Mouse (Mus musculus): ENCODE data around the gene C1galt1. TPM values are rescaled to one million over a fixed set of nuclear protein-coding genes. Genes with fewer than 3 reads are reported as not detected.

Gene C1galt1
- polyA plus RNA-seq (2014; fragmentation: Illumina TruSeq; extraction: RNeasy Lipid Tissue Mini Kit (QIAGEN cat#74804); ENCODE audit: low read depth, low replicate concordance), result 13.1 TPM

DNA sequence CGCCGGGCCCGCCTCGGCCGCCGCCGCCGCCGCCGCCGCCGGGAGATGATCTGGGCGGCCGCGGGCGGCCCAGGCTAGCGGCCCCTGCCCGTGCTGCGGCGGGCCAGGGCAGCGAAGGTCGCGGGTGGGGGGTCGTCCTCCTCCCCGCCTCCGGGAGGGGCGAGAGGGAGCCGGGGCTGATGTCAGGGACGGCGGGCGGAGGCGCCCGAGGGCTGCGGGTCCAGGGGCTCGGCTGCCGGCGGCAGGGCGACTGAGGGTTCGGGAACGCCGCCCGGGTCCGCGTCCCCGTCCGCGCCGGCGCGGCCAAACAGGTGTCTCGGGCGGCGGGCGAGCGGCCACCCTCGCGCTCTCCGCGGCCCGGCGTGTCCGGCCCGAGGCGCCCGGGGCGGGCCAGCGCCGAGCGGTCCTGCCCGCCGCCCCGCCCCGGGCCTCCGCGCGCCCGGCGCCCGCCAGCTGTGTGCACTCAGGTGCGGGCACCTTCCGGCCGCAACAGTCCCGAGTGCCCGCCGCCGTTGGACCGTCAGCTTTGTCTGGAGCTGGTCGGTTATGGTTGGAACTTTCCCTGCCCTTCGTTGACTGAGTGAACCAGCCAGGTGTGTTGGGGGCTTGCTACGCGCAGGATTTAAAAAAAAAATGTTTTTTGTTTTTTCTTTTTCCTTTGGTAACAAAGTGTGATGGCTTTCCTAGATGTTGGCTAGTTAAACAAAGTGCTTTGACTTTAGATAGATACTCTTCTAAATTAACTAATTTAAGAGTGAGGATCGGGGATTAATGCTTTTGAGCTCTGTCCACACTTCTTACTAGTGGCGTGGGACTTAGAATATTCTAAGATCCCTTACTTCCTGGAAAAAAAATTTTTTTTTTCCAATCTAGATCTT lies at the start of gene C1galt1:
Gene C1galt1 (plus strand): TSS at position 41 of the 878 bp plus-strand sequence.

Other genes starting within 250 kb of the C1galt1 start
- 3.8 TPM for gene Asns, start 151.6 kb upstream of the C1galt1 start, polyA plus RNA-seq (2014; fragmentation: Illumina TruSeq; extraction: RNeasy Lipid Tissue Mini Kit (QIAGEN cat#74804); ENCODE audit: low read depth, low replicate concordance)